Mouse (Mus musculus) thymus, adult 2 months (tissue): ENCODE results near the gene Rpl34.

Experiments used
- CTCF ChIP-seq: fragments of 200-500 bp; IDR thresholded peaks from 2 replicates; pipeline ENCODE4 v1.5.1; 2012; ENCODE audit warnings: mild to moderate bottlenecking, control low read depth, low read length, moderate library complexity, borderline replicate concordance; ENCODE audit not compliant: control insufficient read depth, poor library complexity, insufficient read depth; ENCODE audit errors: extremely low read depth
- POLR2A ChIP-seq: fragments of 200-500 bp; IDR thresholded peaks from 2 replicates; pipeline ENCODE4 v1.6.1; 2012; ENCODE audit warnings: mild to moderate bottlenecking, low read length, control low read depth, moderate library complexity; ENCODE audit not compliant: control insufficient read depth, poor library complexity, insufficient read depth; ENCODE audit errors: extremely low read depth

- TF ChIP-seq CTCF (no peak), POLR2A (no peak)
These were observed 17.3 kb downstream of the Rpl34 start for GRCm38 (mm10) chr3:130712891-130713290.
